Mouse (Mus musculus) CD4-positive helper T cell, adult 2 months (primary cell): ENCODE results near the gene Dcaf11.
A peak's percentile ranks its signal among the peaks of the same experiment; 100 is the strongest.

Experiments
- DNase-seq: peaks from one replicate; pipeline ENCODE4 v3.0.0-alpha.2; 2012; ENCODE audit warnings: low read depth, missing footprints, low spot score

Dcaf11 gene

GRCm38 (mm10) chr14:55559799-55560201 is at the start of gene Dcaf11:
TSS of gene Dcaf11 (plus strand) at chr14:55560006.
- peak; percentile 90 for DNase-seq

- no peak for DNase-seq
These were observed 49.6 kb upstream of the Dcaf11 start, which contains the start of gene Cpne6 for GRCm38 (mm10) chr14:55510125-55510731. TSS of gene Cpne6 (plus strand) at chr14:55510445.

GRCm38 (mm10) chr14:55511037-55511436 is 48.8 kb upstream of the Dcaf11 start:
- no peak for DNase-seq

GRCm38 (mm10) chr14:55513927-55514326 is 45.9 kb upstream of the Dcaf11 start:
- DNase-seq = no peak

GRCm38 (mm10) chr14:55515846-55516245 is 44.0 kb upstream of the Dcaf11 start:
- no peak for DNase-seq

- no peak for DNase-seq
These were observed 40.9 kb upstream of the Dcaf11 start for GRCm38 (mm10) chr14:55518897-55519296.

- DNase-seq = no peak
These were observed 40.2 kb upstream of the Dcaf11 start for GRCm38 (mm10) chr14:55519604-55520003.

- peak; percentile 18 for DNase-seq
These were observed 39.1 kb upstream of the Dcaf11 start for GRCm38 (mm10) chr14:55520451-55521361.

GRCm38 (mm10) chr14:55524062-55524461 is 35.7 kb upstream of the Dcaf11 start:
- DNase-seq = no peak

GRCm38 (mm10) chr14:55524785-55525184 is 35.0 kb upstream of the Dcaf11 start, which contains the start of gene Nrl:
TSS of gene Nrl (minus strand) at chr14:55524981.
- no peak for DNase-seq

GRCm38 (mm10) chr14:55526674-55527073 is 33.1 kb upstream of the Dcaf11 start:
- DNase-seq = no peak

GRCm38 (mm10) chr14:55527940-55528339 is 31.9 kb upstream of the Dcaf11 start:
- peak; percentile 60 for DNase-seq

- peak; percentile 34 for DNase-seq
These were observed 23.6 kb upstream of the Dcaf11 start for GRCm38 (mm10) chr14:55536116-55536745.

- DNase-seq = peak; percentile 71
These were observed 19.6 kb upstream of the Dcaf11 start, which contains the start of gene Pck2 for GRCm38 (mm10) chr14:55540067-55540786. TSS of gene Pck2 (plus strand) at chr14:55540266.

- peak; percentile 61 for DNase-seq
These were observed 19.0 kb upstream of the Dcaf11 start for GRCm38 (mm10) chr14:55540787-55541321.

GRCm38 (mm10) chr14:55542268-55542667 is 17.5 kb upstream of the Dcaf11 start:
- DNase-seq = no peak

- DNase-seq = no peak
These were observed 15.5 kb upstream of the Dcaf11 start for GRCm38 (mm10) chr14:55544334-55544733.

GRCm38 (mm10) chr14:55550191-55550590 is 9.6 kb upstream of the Dcaf11 start:
- no peak for DNase-seq

- no peak for DNase-seq
These were observed 8.5 kb upstream of the Dcaf11 start for GRCm38 (mm10) chr14:55551347-55551746.

GRCm38 (mm10) chr14:55551794-55552193 is 8.0 kb upstream of the Dcaf11 start:
- DNase-seq = no peak

- no peak for DNase-seq
These were observed 5.2 kb upstream of the Dcaf11 start for GRCm38 (mm10) chr14:55554635-55555034.
